Mouse (Mus musculus): ENCODE data around the gene Sppl2a. TPM values are rescaled to one million over a fixed set of nuclear protein-coding genes. Genes with fewer than 3 reads are reported as not detected.
"Not testable (repeated sequence)": the region's sequence is repeated elsewhere in the genome, so short reads cannot be mapped to it uniquely, and the experiment has no call there.

Sppl2a gene
- 30.3 and 35.5 TPM in 2 replicates for polyA plus RNA-seq (2016; fragmentation: Nextera tagmentation; extraction: Ambion mirVana)

GRCm38 (mm10) chr2:126932897-126933641 is at the start of gene Sppl2a:
TSS of gene Sppl2a (minus strand) at chr2:126933235.
- Histone ChIP-seq H3K4me1 (peaks cover 15% of the 10 kb centered on the region), H3K4me3 (peak within 1 kb of the TSS; percentile 79), H3K36me3 (no peaks in the 10 kb centered on the region), H3K27me3 (ENCODE audit: low read depth, poor library complexity, severe bottlenecking) (no peaks in the 10 kb centered on the region), H3K27ac (replicated peaks) (peak within 1 kb of the TSS; percentile 95), H3K9me3 (replicated peaks) (no peaks in the 10 kb centered on the region)
- WGBS, result under 1% methylated on average over 27 of the region's 35 CpGs
- DNase-seq (ENCODE audit: low spot score), result peak; percentile 91

DNA sequence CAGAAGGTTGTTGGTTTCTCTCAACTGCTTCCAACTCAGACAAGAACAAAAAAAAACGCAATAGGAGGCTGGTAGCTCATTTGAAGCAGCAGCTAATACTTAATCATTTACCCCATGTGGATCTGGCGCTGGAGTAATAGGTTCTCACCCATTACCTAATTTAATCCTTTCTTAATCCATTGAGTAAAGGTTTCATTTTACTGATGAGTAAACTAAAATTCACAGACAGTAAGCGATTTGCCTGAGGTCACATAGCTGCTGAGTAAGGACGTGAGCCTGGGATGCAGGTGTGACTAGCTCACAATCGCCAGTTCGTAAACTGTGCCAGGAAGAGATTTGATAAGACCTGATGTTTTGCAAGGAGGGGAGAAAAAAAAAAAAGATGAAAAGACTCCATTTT is 44.4 kb upstream of the Sppl2a start:
- no peaks in the 10 kb centered on the region for H3K9me3 ChIP-seq (replicated peaks)
- H3K36me3 ChIP-seq, result no peaks in the 10 kb centered on the region
- no peaks in the 10 kb centered on the region for H3K27me3 ChIP-seq (ENCODE audit: low read depth, poor library complexity, severe bottlenecking)
- no peaks in the 10 kb centered on the region for H3K4me1 ChIP-seq
- no peak for DNase-seq (ENCODE audit: low spot score)
- no peak overlapping the region for H3K4me3 ChIP-seq
- WGBS, result 81% methylated on average over 6 of the region's 6 CpGs
- H3K27ac ChIP-seq (replicated peaks), result no peak overlapping the region

GRCm38 (mm10) chr2:126961696-126962095 is 28.7 kb upstream of the Sppl2a start:
- H3K9me3 ChIP-seq (replicated peaks), result no peaks in the 10 kb centered on the region
- 82% methylated on average over 2 of the region's 2 CpGs for WGBS
- H3K36me3 ChIP-seq, result no peaks in the 10 kb centered on the region
- H3K4me3 ChIP-seq, result no peak overlapping the region
- DNase-seq (ENCODE audit: low spot score), result no peak
- H3K27me3 ChIP-seq (ENCODE audit: low read depth, poor library complexity, severe bottlenecking), result no peaks in the 10 kb centered on the region
- no peak overlapping the region for H3K27ac ChIP-seq (replicated peaks)
- no peaks in the 10 kb centered on the region for H3K4me1 ChIP-seq

DNA sequence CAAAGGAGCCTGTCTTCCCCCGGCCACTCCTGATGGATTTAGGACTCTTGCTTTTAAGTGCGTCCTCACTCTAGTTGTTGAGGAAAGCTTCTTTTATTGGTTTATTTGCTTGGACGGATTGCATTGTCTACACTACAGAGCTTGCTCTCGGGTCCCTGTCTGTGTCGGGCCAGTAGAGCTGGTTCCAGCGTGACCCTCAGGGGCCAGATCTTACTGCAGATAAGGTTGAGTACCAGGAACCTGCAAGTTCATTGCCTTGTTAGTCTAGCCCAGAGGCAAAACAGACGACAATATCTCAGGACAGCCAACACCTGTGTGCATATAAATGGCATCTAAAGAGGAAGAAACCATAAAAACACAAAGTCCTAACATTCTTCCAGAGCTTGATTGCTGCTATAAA is 22.6 kb upstream of the Sppl2a start:
- 69% methylated on average over 7 of the region's 7 CpGs for WGBS
- Histone ChIP-seq H3K27me3 (ENCODE audit: low read depth, poor library complexity, severe bottlenecking) (no peaks in the 10 kb centered on the region), H3K4me1 (no peaks in the 10 kb centered on the region), H3K27ac (replicated peaks) (no peak overlapping the region), H3K4me3 (no peak overlapping the region), H3K36me3 (no peaks in the 10 kb centered on the region), H3K9me3 (replicated peaks) (no peaks in the 10 kb centered on the region)
- no peak for DNase-seq (ENCODE audit: low spot score)

GRCm38 (mm10) chr2:126951085-126951484 is 18.1 kb upstream of the Sppl2a start:
- Histone ChIP-seq H3K27ac (replicated peaks) (no peak overlapping the region), H3K9me3 (replicated peaks) (no peaks in the 10 kb centered on the region), H3K27me3 (ENCODE audit: low read depth, poor library complexity, severe bottlenecking) (no peaks in the 10 kb centered on the region), H3K4me1 (no peaks in the 10 kb centered on the region), H3K4me3 (no peak overlapping the region), H3K36me3 (no peaks in the 10 kb centered on the region)
- 85% methylated on average over 7 of the region's 7 CpGs for WGBS
- no peak for DNase-seq (ENCODE audit: low spot score)

GRCm38 (mm10) chr2:126950453-126950852 is 17.4 kb upstream of the Sppl2a start:
- WGBS, result 87% methylated on average over 5 of the region's 5 CpGs
- no peak for DNase-seq (ENCODE audit: low spot score)
- H3K4me3 ChIP-seq, result no peak overlapping the region
- no peaks in the 10 kb centered on the region for H3K27me3 ChIP-seq (ENCODE audit: low read depth, poor library complexity, severe bottlenecking)
- no peaks in the 10 kb centered on the region for H3K4me1 ChIP-seq
- no peaks in the 10 kb centered on the region for H3K36me3 ChIP-seq
- no peaks in the 10 kb centered on the region for H3K9me3 ChIP-seq (replicated peaks)
- no peak overlapping the region for H3K27ac ChIP-seq (replicated peaks)

DNA sequence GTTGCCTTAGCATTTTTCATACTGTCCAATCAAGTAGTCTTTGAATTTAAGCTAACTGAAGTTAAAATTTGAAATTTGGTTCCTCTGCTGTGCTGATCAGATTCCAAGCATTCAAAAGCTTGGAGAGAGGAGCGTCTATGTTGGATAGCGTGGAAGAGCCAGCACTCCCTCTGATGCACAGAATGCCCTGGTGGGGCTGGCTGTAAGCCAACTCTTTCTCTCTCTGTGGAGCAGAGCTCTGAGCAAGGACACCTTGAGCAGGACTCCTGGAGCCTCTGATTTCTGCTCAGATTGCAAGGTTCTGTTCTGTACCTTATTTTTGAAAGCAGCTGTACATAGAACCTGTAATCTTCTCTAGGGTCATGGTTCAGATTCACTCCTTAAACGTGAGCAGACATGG is 16.8 kb upstream of the Sppl2a start:
- no peaks in the 10 kb centered on the region for H3K36me3 ChIP-seq
- no peak for DNase-seq (ENCODE audit: low spot score)
- H3K4me1 ChIP-seq, result no peaks in the 10 kb centered on the region
- 83% methylated on average over 3 of the region's 3 CpGs for WGBS
- H3K9me3 ChIP-seq (replicated peaks), result no peaks in the 10 kb centered on the region
- H3K27ac ChIP-seq (replicated peaks), result no peak overlapping the region
- no peaks in the 10 kb centered on the region for H3K27me3 ChIP-seq (ENCODE audit: low read depth, poor library complexity, severe bottlenecking)
- H3K4me3 ChIP-seq, result no peak overlapping the region

- 91% methylated on average over 6 of the region's 6 CpGs for WGBS
- DNase-seq (ENCODE audit: low spot score), result not testable (repeated sequence)
Measured at GRCm38 (mm10) chr2:126949297-126949696, 16.3 kb upstream of the Sppl2a start.

GRCm38 (mm10) chr2:126948231-126948630 is 15.2 kb upstream of the Sppl2a start:
- no peaks in the 10 kb centered on the region for H3K4me1 ChIP-seq
- DNase-seq (ENCODE audit: low spot score), result no peak
- H3K4me3 ChIP-seq, result no peak overlapping the region
- H3K36me3 ChIP-seq, result no peaks in the 10 kb centered on the region
- H3K27me3 ChIP-seq (ENCODE audit: low read depth, poor library complexity, severe bottlenecking), result no peaks in the 10 kb centered on the region
- no peak overlapping the region for H3K27ac ChIP-seq (replicated peaks)
- WGBS, result 79% methylated on average over 3 of the region's 3 CpGs
- H3K9me3 ChIP-seq (replicated peaks), result no peaks in the 10 kb centered on the region

More at GRCm38 (mm10) chr2:126949297-126949696, 16.3 kb upstream of the Sppl2a start:
- not testable (repeated sequence) for H3K27ac ChIP-seq (replicated peaks); H3K36me3 ChIP-seq; H3K9me3 ChIP-seq (replicated peaks); H3K27me3 ChIP-seq (ENCODE audit: low read depth, poor library complexity, severe bottlenecking); H3K4me3 ChIP-seq; H3K4me1 ChIP-seq

DNA sequence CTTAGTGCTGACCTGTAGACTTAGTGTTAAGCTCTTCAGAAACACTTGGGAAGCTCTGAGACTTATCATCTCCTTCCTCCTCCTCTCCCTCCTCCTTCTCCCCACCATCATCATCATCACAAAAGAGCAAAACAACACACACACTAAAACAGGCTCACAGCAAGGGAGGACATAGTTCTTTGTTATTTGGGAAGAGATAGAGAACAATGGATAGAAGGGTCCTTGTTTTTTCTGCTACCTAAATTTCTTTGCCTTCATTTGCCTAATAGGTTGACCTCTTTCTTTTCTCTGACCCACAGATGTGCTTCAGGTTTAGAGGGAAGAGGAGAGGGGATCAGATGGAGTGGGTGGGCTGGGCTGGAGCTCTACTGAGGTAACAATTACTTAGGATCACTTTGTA is 14.6 kb upstream of the Sppl2a start:
- H3K4me1 ChIP-seq, result no peaks in the 10 kb centered on the region
- no peaks in the 10 kb centered on the region for H3K27me3 ChIP-seq (ENCODE audit: low read depth, poor library complexity, severe bottlenecking)
- no peaks in the 10 kb centered on the region for H3K36me3 ChIP-seq
- DNase-seq (ENCODE audit: low spot score), result no peak
- no peak overlapping the region for H3K4me3 ChIP-seq
- H3K9me3 ChIP-seq (replicated peaks), result no peaks in the 10 kb centered on the region
- no peak overlapping the region for H3K27ac ChIP-seq (replicated peaks)

DNA sequence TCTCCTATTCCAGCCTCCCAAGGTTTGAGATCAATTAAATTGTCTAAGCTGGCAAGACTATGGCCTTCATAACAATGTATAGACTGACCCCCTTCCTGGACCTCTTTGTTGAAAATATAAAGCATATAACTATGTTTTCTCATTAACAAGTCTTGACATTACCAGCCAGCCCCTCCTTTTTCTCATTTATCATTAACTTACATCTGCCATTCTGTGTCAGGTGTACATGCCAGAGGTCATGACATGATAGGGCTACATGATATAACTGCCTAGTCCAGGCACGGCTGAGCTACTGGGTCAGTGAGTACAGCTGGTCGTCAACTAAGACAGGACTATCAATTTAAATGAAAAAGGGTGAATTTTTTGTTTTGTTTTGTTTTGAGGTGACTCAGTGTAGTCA is 10.2 kb upstream of the Sppl2a start:
- 86% methylated on average over 2 of the region's 2 CpGs for WGBS
- no peaks in the 10 kb centered on the region for H3K36me3 ChIP-seq
- H3K27ac ChIP-seq (replicated peaks), result no peak overlapping the region
- no peaks in the 10 kb centered on the region for H3K9me3 ChIP-seq (replicated peaks)
- H3K4me3 ChIP-seq, result no peak overlapping the region
- H3K4me1 ChIP-seq, result no peaks in the 10 kb centered on the region
- DNase-seq (ENCODE audit: low spot score), result no peak
- no peaks in the 10 kb centered on the region for H3K27me3 ChIP-seq (ENCODE audit: low read depth, poor library complexity, severe bottlenecking)

DNA sequence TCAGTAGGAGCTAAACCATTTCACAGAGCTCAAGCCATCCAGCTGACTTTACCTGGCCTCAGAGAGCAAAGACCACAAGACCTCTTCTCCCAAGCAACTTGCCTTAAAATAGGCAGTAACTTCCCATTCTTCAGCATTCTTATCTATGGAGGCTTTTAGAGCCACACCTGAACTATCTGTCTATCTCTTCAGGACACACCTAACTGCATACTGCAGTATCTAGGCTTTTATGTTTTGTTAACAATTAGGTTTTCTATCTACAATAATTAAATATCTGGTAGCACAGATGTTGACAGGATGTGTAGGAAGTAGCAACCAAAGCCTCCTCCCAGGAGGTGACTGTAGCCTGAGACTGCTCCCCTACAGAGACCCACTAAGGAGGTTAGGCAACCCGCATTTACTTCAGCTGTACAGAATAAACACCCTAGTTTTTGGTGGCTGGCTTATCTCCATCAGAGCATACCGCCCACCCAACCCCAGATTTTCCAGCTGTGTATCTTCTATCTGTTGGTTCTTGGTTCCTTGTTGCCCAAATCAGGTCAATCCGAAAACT is 7.4 kb upstream of the Sppl2a start:
- DNase-seq (ENCODE audit: low spot score), result no peak
- 81% methylated on average over 3 of the region's 3 CpGs for WGBS
- no peaks in the 10 kb centered on the region for H3K4me1 ChIP-seq
- H3K9me3 ChIP-seq (replicated peaks), result no peaks in the 10 kb centered on the region
- no peaks in the 10 kb centered on the region for H3K27me3 ChIP-seq (ENCODE audit: low read depth, poor library complexity, severe bottlenecking)
- no peaks in the 10 kb centered on the region for H3K36me3 ChIP-seq
- H3K27ac ChIP-seq (replicated peaks), result no peak overlapping the region
- no peak overlapping the region for H3K4me3 ChIP-seq

DNA sequence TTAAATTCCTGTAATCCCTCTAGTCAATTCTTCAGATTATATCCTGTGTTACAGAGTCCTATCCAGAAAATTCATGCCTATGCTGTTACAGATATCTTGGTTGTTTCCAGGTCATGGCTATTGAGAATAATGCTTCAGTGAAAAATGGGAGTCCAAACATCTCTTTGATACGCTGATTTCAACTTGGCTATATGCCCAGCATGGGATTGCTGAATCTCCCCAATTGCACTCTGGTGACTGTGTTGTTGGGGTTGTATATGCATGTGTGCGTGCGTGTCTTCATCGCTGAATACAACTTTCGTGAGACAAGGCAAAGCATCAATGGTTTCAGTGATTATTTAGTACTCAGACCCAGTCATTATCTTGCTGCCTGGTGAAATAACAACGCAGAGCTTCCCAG is 5.0 kb upstream of the Sppl2a start:
- H3K9me3 ChIP-seq (replicated peaks), result no peaks in the 10 kb centered on the region
- H3K27me3 ChIP-seq (ENCODE audit: low read depth, poor library complexity, severe bottlenecking), result no peaks in the 10 kb centered on the region
- no peaks in the 10 kb centered on the region for H3K36me3 ChIP-seq
- H3K27ac ChIP-seq (replicated peaks), result no peak overlapping the region
- H3K4me3 ChIP-seq, result no peak overlapping the region
- H3K4me1 ChIP-seq, result peaks cover 7% of the 10 kb centered on the region
- 88% methylated on average over 6 of the region's 6 CpGs for WGBS
- DNase-seq (ENCODE audit: low spot score), result no peak

Measured in midbrain, embryonic 10.5 days (tissue).